Mouse (Mus musculus) CD8-positive naive resting alpha-beta T cell, adult 57 days (primary cell): Measurements from ENCODE around the gene Colca2. TPM values are rescaled to one million over a fixed set of nuclear protein-coding genes. Genes with fewer than 3 reads are reported as not detected.

Source experiments
- total RNA-seq: library from RNA; stranded (reverse); gene quantifications from one replicate; pipeline ENCODE4 v1.2.4, GENCODE M21; 2023

Gene Colca2
- total RNA-seq: not detected

DNA sequence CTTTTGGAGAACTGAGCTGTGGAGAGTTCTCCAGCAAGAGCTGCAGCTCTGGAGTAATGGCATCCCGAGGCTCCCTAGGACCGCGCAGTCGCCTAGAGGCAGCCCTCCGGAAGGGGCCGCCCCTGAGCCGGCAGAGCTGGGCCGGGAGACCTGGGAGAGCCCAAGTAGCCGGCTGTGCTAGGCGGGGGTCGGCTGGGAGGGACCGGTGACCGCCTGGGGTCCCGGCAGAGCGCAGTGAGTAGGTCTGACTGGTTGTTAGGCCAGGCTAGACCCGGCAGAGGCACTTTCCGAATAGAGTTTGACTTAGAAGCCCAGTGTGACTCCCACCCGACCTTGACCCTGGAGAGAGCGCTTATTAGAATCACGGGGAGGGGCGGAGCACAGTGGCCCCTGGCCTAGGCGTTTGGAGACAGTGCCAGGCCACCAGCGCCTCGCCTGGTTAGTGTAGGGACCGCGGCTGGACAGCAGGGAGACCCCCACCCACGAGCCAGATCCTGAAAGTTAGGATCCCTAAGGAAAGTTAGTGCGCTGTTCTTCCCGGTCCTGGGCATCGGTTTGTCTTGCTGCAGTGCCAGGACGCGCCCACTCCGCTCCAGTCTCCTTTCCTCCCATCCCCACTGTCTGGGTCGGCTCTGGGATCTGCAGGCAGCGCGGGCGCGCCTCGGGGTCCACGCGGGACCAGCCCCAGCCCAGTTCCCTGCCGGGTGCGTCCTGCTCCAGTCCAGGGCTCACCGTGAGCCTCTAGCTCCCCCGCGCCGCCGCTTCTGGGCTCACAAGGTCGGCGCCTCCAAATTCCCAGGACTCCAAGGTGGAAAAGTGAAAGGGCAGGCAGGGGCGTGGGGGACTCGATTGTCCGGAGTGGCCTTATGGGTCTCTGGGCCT, at the start of gene Colca2:
TSS of gene Colca2 (minus strand) at position 70 of the 882 bp plus-strand sequence.

Other genes with a start within 250 kb of the Colca2 start
- not detected for gene Btg4, start 217.7 kb downstream of the Colca2 start, total RNA-seq
- not detected for gene Layn, start 201.5 kb downstream of the Colca2 start, total RNA-seq
- not detected for gene 4833427G06Rik, start 176.5 kb downstream of the Colca2 start, total RNA-seq
- 0.09 TPM for gene Gm32742, start 113.1 kb downstream of the Colca2 start, total RNA-seq
- gene Pou2af1, start 64.9 kb downstream of the Colca2 start, total RNA-seq: 27.6 TPM
- not detected for gene 1810046K07Rik, start 50.3 kb upstream of the Colca2 start, total RNA-seq